Mouse (Mus musculus) neural tube, embryonic 12.5 days (tissue): ENCODE measurements around the gene Cdc34b. TPM values are rescaled to one million over a fixed set of nuclear protein-coding genes. Genes with fewer than 3 reads are reported as not detected.

Experiments
- ATAC-seq: fragments of 200-750 bp; cut with Nextera tagmentation; 2 replicates; pipeline ENCODE4 v1.8.0; 2017; ENCODE audit warnings: low read depth, mild to moderate bottlenecking, moderate TSS enrichment, moderate library complexity; ENCODE audit not compliant: low FRiP score
- H3K27ac ChIP-seq: fragments of 300-500 bp; sonication (generic); 2 replicates; pipeline ENCODE4 v1.5.1; 2016
- H3K27me3 ChIP-seq: fragments of 300-500 bp; sonication (generic); replicated peaks from 2 replicates; pipeline ENCODE4 v1.6.1; 2016; ENCODE audit warnings: mild to moderate bottlenecking
- H3K36me3 ChIP-seq: fragments of 300-500 bp; sonication (generic); 2 replicates; pipeline ENCODE4 v1.6.1; 2016; ENCODE audit warnings: mild to moderate bottlenecking
- H3K4me1 ChIP-seq: fragments of 300-500 bp; sonication (generic); 2 replicates; pipeline ENCODE4 v1.6.1; 2016
- H3K4me2 ChIP-seq: fragments of 300-500 bp; sonication (generic); replicated peaks from 2 replicates; pipeline ENCODE4 v1.6.1; 2016; ENCODE audit warnings: mild to moderate bottlenecking
- H3K4me3 ChIP-seq: fragments of 300-500 bp; sonication (generic); 2 replicates; pipeline ENCODE4 v1.5.1; 2016
- H3K9ac ChIP-seq: fragments of 300-500 bp; sonication (generic); 2 replicates; pipeline ENCODE4 v1.6.1; 2016; ENCODE audit warnings: mild to moderate bottlenecking
- H3K9me3 ChIP-seq: fragments of 300-500 bp; sonication (generic); 2 replicates; pipeline ENCODE4 v1.6.1; 2016; ENCODE audit warnings: mild to moderate bottlenecking
- WGBS: fragments of 180-500 bp; shearing (Covaris S2); methylation state at CpG from one replicate; pipeline ENCODE4 v1.1.7; 2016; 5-methylcytosine and 5-hydroxymethylcytosine counted together
- polyA plus RNA-seq: library from polyadenylated mRNA; unstranded; fragments of >200 nt; fragmentation: Nextera tagmentation; extraction: Ambion mirVana; gene quantifications from 2 replicates; pipeline ENCODE4 v1.2.1, GENCODE M21; 2016

The Cdc34b gene
- polyA plus RNA-seq, 1 experiment from 2014 or later, result not detected

- no peaks in the 10 kb centered on the region for H3K27me3 ChIP-seq
- H3K9ac ChIP-seq, result no peak overlapping the region
- H3K27ac ChIP-seq, result no peak overlapping the region
- peak overlapping the region; percentile 9; the same call in 1 of the 2 replicates for H3K4me2 ChIP-seq
- peaks cover 10% of the 10 kb centered on the region; the same call in 1 of the 2 replicates for H3K4me1 ChIP-seq
- WGBS, result 10% methylated on average over 9 of the region's 9 CpGs
- H3K9me3 ChIP-seq, result no peaks in the 10 kb centered on the region
- no peak for ATAC-seq
- H3K4me3 ChIP-seq, result no peak overlapping the region
- no peaks in the 10 kb centered on the region for H3K36me3 ChIP-seq
These were observed 24.8 kb upstream of the Cdc34b start for GRCm38 (mm10) chr11:94716754-94717153.

GRCm38 (mm10) chr11:94717239-94717638, 24.3 kb upstream of the Cdc34b start:
- no peak overlapping the region for H3K9ac ChIP-seq
- no peaks in the 10 kb centered on the region for H3K27me3 ChIP-seq
- H3K4me2 ChIP-seq, result peak overlapping the region; percentile 9; the same call in 1 of the 2 replicates
- no peak overlapping the region for H3K27ac ChIP-seq
- H3K4me3 ChIP-seq, result no peak overlapping the region
- no peaks in the 10 kb centered on the region for H3K36me3 ChIP-seq
- 43% methylated on average over 11 of the region's 11 CpGs for WGBS
- no peaks in the 10 kb centered on the region for H3K9me3 ChIP-seq
- no peak for ATAC-seq
- peaks cover 10% of the 10 kb centered on the region; the same call in 1 of the 2 replicates for H3K4me1 ChIP-seq

DNA sequence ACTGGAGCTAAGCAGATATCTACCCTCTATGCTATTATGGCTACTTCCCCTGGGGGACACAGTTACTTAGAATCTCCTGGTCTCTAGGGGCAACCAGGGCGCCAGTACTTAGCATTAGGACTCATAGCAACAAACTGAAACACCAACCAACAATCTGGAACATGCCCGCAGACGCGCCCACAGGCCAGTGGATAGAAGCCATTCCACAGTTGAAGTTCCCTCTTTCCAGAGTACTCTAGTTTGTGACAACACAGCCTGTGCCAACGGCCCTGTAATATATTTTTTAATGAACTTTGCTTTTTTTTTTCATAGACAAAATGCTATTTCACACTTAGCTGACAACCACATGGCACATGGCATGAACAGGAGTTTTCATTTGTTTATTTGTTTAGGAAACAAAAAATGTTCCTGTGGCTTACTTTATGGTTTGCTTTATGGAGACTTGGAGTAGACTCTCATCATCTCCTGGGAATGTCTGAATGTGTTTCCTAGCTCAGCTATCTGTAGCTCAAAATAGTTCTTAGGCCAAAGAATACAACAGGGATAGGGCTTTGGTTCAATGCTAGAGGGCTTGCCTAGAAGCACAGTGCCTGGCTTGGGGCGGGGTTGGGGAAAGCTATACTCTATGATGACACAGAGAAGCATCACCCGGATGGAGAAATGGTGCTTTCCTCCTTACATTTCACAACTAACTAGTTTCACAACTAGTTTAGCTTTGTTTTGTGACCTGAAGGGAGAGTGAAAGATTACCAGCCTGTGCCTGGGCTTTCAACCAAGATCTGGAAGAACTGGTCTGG, 23.3 kb upstream of the Cdc34b start:
- Histone ChIP-seq H3K4me2 (no peak overlapping the region), H3K4me1 (peaks cover 10% of the 10 kb centered on the region; the same call in 1 of the 2 replicates), H3K4me3 (no peak overlapping the region), H3K9ac (no peak overlapping the region), H3K27ac (no peak overlapping the region), H3K9me3 (no peaks in the 10 kb centered on the region), H3K36me3 (no peaks in the 10 kb centered on the region), H3K27me3 (no peaks in the 10 kb centered on the region)
- no peak for ATAC-seq
- WGBS, result 89% methylated on average over 7 of the region's 7 CpGs

- peaks cover 10% of the 10 kb centered on the region; the same call in 1 of the 2 replicates for H3K4me1 ChIP-seq
- H3K4me3 ChIP-seq, result no peak overlapping the region
- H3K9me3 ChIP-seq, result no peaks in the 10 kb centered on the region
- H3K36me3 ChIP-seq, result no peaks in the 10 kb centered on the region
- no peak overlapping the region for H3K27ac ChIP-seq
- no peak overlapping the region for H3K9ac ChIP-seq
- no peaks in the 10 kb centered on the region for H3K27me3 ChIP-seq
- H3K4me2 ChIP-seq, result no peak overlapping the region
- WGBS, result 80% methylated on average over 2 of the region's 2 CpGs
- ATAC-seq, result no peak
These were observed 22.4 kb upstream of the Cdc34b start for GRCm38 (mm10) chr11:94719216-94719615.

DNA sequence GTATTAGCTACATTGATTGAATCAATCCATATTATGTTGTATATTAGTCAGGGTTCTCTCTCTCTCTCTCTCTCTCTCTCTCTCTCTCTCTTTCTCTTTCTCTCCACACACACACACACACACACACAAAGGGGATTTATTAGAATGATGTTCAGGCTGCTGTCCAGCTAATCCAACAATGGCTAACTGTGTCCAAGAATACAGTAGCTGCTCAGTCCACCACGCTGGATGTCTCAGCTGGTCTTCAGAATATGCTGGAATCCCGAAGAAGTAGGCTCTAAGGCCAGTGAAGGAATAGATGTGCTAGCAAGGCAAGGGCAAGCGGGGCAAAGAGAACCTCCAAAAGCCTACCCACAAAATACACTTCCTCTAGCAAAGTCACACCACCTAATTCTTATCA, 14.3 kb upstream of the Cdc34b start:
- H3K36me3 ChIP-seq, result no peaks in the 10 kb centered on the region
- ATAC-seq, result no peak
- no peaks in the 10 kb centered on the region for H3K9me3 ChIP-seq
- no peak overlapping the region for H3K27ac ChIP-seq
- WGBS, result 80% methylated on average over 3 of the region's 3 CpGs
- H3K27me3 ChIP-seq, result no peaks in the 10 kb centered on the region
- H3K4me2 ChIP-seq, result no peak overlapping the region
- no peak overlapping the region for H3K4me3 ChIP-seq
- H3K4me1 ChIP-seq, result no peaks in the 10 kb centered on the region
- H3K9ac ChIP-seq, result no peak overlapping the region

- no peak overlapping the region for H3K9ac ChIP-seq
- 84% methylated on average over 3 of the region's 3 CpGs for WGBS
- no peak overlapping the region for H3K27ac ChIP-seq
- no peak overlapping the region for H3K4me2 ChIP-seq
- H3K27me3 ChIP-seq, result no peaks in the 10 kb centered on the region
- no peaks in the 10 kb centered on the region for H3K9me3 ChIP-seq
- H3K4me3 ChIP-seq, result no peak overlapping the region
- no peak for ATAC-seq
- no peaks in the 10 kb centered on the region for H3K4me1 ChIP-seq
- H3K36me3 ChIP-seq, result no peaks in the 10 kb centered on the region
These were observed 13.0 kb upstream of the Cdc34b start for GRCm38 (mm10) chr11:94728545-94728944.

DNA sequence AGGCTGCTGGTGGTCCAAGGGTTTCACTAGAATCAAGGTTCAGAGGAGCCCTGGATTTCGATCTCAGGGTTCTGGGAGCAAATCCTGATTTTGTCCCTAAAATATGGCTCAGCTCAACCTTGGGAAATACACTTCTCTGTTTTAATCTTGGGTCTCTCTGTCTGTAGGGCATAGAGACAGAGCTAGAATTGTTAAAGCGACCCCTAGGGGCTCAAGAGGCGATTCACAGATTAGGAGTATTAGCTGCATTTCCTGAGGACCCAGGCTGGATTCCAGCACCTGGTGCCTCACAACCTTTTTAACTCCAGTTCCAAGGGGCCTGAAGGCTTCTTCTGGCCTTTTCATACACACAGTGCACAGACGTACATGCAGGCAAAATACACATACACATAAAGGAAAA, 12.0 kb upstream of the Cdc34b start:
- Histone ChIP-seq H3K4me3 (no peak overlapping the region), H3K9ac (no peak overlapping the region), H3K27me3 (no peaks in the 10 kb centered on the region), H3K36me3 (no peaks in the 10 kb centered on the region), H3K27ac (no peak overlapping the region), H3K9me3 (no peaks in the 10 kb centered on the region), H3K4me1 (no peaks in the 10 kb centered on the region), H3K4me2 (no peak overlapping the region)
- 33% methylated on average over 4 of the region's 4 CpGs for WGBS
- no peak for ATAC-seq

DNA sequence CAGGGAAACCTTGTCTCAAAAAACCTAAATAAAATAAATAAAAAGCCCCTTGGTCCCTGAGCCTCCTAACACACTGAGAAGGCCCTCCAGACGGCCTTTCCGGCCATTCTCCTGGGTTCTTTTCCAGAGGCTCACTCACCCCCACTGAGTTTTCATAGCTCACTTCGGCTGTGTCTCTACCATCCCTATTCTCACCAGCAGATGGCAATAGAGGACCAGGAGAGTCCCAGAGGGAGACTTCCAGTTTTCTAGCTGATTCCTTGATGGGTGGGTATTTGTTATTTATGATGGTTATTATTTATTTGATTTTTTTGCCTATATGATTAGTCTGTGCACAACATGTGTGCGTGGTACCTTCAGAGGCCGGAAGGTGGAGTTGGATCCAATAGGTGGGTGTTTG, 11.3 kb upstream of the Cdc34b start:
- Histone ChIP-seq H3K4me3 (no peak overlapping the region), H3K9me3 (no peaks in the 10 kb centered on the region), H3K4me2 (no peak overlapping the region), H3K27me3 (no peaks in the 10 kb centered on the region), H3K27ac (no peak overlapping the region), H3K36me3 (no peaks in the 10 kb centered on the region), H3K9ac (no peak overlapping the region), H3K4me1 (no peaks in the 10 kb centered on the region)
- 42% methylated on average over 5 of the region's 5 CpGs for WGBS
- no peak for ATAC-seq

DNA sequence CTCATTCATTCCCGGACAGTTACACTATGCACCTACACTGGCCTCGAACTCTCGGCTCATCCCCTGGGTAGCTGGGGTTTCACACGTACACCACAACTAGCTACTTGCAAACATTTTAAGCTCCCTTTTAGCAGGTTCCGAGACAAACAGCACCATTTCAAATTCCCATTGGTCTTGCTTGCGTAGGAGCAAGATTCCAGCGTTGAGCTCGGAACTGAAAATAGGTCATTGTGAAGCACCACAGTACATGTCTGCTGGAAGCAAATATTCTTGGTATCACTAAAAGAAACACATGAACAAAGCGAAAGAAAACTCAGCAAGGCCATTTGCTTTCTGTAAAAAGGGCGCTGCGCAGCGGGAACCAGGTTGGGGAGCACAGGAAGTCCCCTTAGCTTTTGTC, 10.4 kb upstream of the Cdc34b start:
- H3K4me1 ChIP-seq, result no peaks in the 10 kb centered on the region
- H3K4me2 ChIP-seq, result no peak overlapping the region
- H3K36me3 ChIP-seq, result no peaks in the 10 kb centered on the region
- 90% methylated on average over 12 of the region's 12 CpGs for WGBS
- no peak overlapping the region for H3K4me3 ChIP-seq
- H3K27ac ChIP-seq, result no peak overlapping the region
- ATAC-seq, result no peak
- H3K9me3 ChIP-seq, result no peaks in the 10 kb centered on the region
- H3K27me3 ChIP-seq, result no peaks in the 10 kb centered on the region
- H3K9ac ChIP-seq, result no peak overlapping the region

- no peak overlapping the region for H3K9ac ChIP-seq
- H3K4me1 ChIP-seq, result no peaks in the 10 kb centered on the region
- H3K9me3 ChIP-seq, result no peaks in the 10 kb centered on the region
- ATAC-seq, result no peak
- 45% methylated on average over 8 of the region's 8 CpGs for WGBS
- H3K27ac ChIP-seq, result no peak overlapping the region
- no peaks in the 10 kb centered on the region for H3K27me3 ChIP-seq
- no peak overlapping the region for H3K4me3 ChIP-seq
- no peaks in the 10 kb centered on the region for H3K36me3 ChIP-seq
- no peak overlapping the region for H3K4me2 ChIP-seq
These were observed 8.8 kb upstream of the Cdc34b start for GRCm38 (mm10) chr11:94732773-94733172.

DNA sequence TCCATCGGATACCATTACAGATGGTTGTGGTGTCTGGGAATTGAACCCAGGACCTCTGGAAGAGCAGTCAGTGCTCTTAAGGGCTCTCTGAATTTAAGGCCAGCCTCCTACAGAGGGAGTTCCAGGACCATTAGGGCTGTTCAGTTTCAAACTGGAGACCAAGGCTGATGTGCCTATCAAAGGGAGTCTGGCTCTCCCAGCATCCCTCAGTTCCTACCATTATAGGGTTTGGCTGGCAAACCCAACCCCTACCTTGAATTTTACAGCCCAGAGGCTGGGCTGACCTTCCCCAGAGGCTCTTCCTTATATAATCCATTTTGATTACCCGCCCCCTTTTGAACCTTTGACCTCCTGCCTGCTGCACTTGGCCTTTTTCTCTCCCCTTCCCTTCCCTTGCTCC, 5.8 kb upstream of the Cdc34b start:
- ATAC-seq, result no peak
- no peaks in the 10 kb centered on the region for H3K9me3 ChIP-seq
- 64% methylated on average over 2 of the region's 2 CpGs for WGBS
- H3K9ac ChIP-seq, result no peak overlapping the region
- no peaks in the 10 kb centered on the region for H3K4me1 ChIP-seq
- H3K27me3 ChIP-seq, result no peaks in the 10 kb centered on the region
- no peak overlapping the region for H3K4me3 ChIP-seq
- H3K4me2 ChIP-seq, result no peak overlapping the region
- no peak overlapping the region for H3K27ac ChIP-seq
- H3K36me3 ChIP-seq, result no peaks in the 10 kb centered on the region

DNA sequence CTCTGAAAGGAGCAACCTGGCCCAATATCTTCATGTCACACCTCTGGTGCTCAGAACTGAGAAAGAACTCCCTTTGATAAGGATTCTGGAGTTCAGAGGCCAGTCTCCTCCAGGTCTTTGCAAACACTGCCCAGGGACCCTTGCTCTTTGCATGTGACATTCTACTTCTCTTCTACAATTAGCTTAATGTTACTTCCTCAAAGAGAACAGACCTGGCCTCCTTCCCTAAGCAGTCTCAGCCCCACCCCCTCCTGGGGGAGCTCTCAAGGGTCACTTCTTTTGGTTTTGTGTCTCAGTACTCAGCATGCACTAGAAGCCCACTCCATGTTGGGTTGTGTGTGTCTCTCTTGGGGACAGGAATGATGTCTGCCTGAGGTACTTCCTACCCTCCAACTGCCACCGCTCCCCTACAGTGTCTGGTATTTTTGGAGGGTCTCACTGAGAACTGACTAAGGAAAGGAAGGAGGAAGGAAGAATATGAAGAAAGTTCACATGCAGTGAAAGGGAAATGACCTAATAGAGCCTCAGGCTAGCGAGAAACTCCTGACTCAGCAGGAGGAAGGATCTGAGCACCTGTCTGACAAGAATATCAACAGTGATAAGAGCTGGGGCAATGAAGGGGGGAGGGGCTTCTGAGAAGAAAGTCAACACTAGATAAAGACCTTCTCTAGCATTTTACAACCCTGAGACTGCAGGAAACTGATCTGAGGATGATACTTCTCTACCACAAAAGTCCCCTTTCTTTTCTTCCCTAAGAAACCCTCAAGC, 11.5 kb downstream of the Cdc34b start:
- H3K27me3 ChIP-seq, result no peaks in the 10 kb centered on the region
- H3K27ac ChIP-seq, result no peak overlapping the region
- H3K4me1 ChIP-seq, result no peaks in the 10 kb centered on the region
- H3K9ac ChIP-seq, result no peak overlapping the region
- H3K4me2 ChIP-seq, result no peak overlapping the region
- H3K36me3 ChIP-seq, result no peaks in the 10 kb centered on the region
- WGBS, result 64% methylated on average over 2 of the region's 2 CpGs
- no peak for ATAC-seq
- no peak overlapping the region for H3K4me3 ChIP-seq
- H3K9me3 ChIP-seq, result no peaks in the 10 kb centered on the region
